Mouse (Mus musculus): Measurements from ENCODE around the gene 1700029H14Rik. TPM values are rescaled to one million over a fixed set of nuclear protein-coding genes. Genes with fewer than 3 reads are reported as not detected.
A peak's percentile ranks its signal among the peaks of the same experiment; 100 is the strongest.

Gene 1700029H14Rik
- polyA plus RNA-seq, 1 experiment from 2014 or later = not detected

GRCm38 (mm10) chr8:13512016-13512415, 50.2 kb downstream of the 1700029H14Rik start:
- Histone ChIP-seq H3K4me1 (ENCODE audit: insufficient read depth) (peaks cover 11% of the 10 kb centered on the region; the same call in 1 of the 2 replicates), H3K4me2 (ENCODE audit: low read depth, low read length) (no peak overlapping the region), H3K36me3 (replicated peaks; ENCODE audit: insufficient read depth, low read length) (no peaks in the 10 kb centered on the region), H3K9ac (replicated peaks) (no peak overlapping the region), H3K9me3 (ENCODE audit: low read length) (no peaks in the 10 kb centered on the region), H3K27me3 (ENCODE audit: insufficient read depth, low read length) (no peaks in the 10 kb centered on the region), H3K27ac (ENCODE audit: low read depth) (no peak overlapping the region), H3K4me3 (ENCODE audit: low read depth, low read length) (no peak overlapping the region)
- no peak for TF ChIP-seq CTCF (IDR thresholded peaks at IDR 0.05; ENCODE audit: low read depth)
- no peak for TF ChIP-seq EP300 (IDR thresholded peaks at IDR 0.05; ENCODE audit: low read depth)
- DNase-seq (no peak), ATAC-seq (no peak)
- 74% methylated on average over 5 of the region's 5 CpGs for WGBS (ENCODE audit: insufficient replicate concordance)

- no peak for ATAC-seq
- no peaks in the 10 kb centered on the region for H3K27me3 ChIP-seq (ENCODE audit: insufficient read depth, low read length)
- TF ChIP-seq CTCF (IDR thresholded peaks at IDR 0.05; ENCODE audit: low read depth) (no peak), EP300 (IDR thresholded peaks at IDR 0.05; ENCODE audit: low read depth) (no peak)
- no peak overlapping the region for H3K9ac ChIP-seq (replicated peaks)
- H3K4me2 ChIP-seq (ENCODE audit: low read depth, low read length) = no peak overlapping the region
- no peaks in the 10 kb centered on the region for H3K36me3 ChIP-seq (replicated peaks; ENCODE audit: insufficient read depth, low read length)
- H3K9me3 ChIP-seq (ENCODE audit: low read length) = no peaks in the 10 kb centered on the region
- DNase-seq = no peak
- peaks cover 13% of the 10 kb centered on the region for H3K4me1 ChIP-seq (ENCODE audit: insufficient read depth)
- 71% methylated on average over 3 of the region's 3 CpGs for WGBS (ENCODE audit: insufficient replicate concordance)
- peak overlapping the region; percentile 29; the same call in 1 of the 2 replicates for H3K27ac ChIP-seq (ENCODE audit: low read depth)
- no peak overlapping the region for H3K4me3 ChIP-seq (ENCODE audit: low read depth, low read length)
Observed at GRCm38 (mm10) chr8:13507284-13507937, 54.9 kb downstream of the 1700029H14Rik start.

GRCm38 (mm10) chr8:13506849-13507248, 55.4 kb downstream of the 1700029H14Rik start:
- Histone ChIP-seq H3K4me3 (ENCODE audit: low read depth, low read length) (no peak overlapping the region), H3K36me3 (replicated peaks; ENCODE audit: insufficient read depth, low read length) (no peaks in the 10 kb centered on the region), H3K27ac (ENCODE audit: low read depth) (no peak overlapping the region), H3K4me2 (ENCODE audit: low read depth, low read length) (no peak overlapping the region), H3K9me3 (ENCODE audit: low read length) (no peaks in the 10 kb centered on the region), H3K9ac (replicated peaks) (no peak overlapping the region), H3K27me3 (ENCODE audit: insufficient read depth, low read length) (no peaks in the 10 kb centered on the region), H3K4me1 (ENCODE audit: insufficient read depth) (peaks cover 13% of the 10 kb centered on the region)
- WGBS (ENCODE audit: insufficient replicate concordance) = 12% methylated on average over 4 of the region's 4 CpGs
- DNase-seq = peak; percentile 86
- ATAC-seq = peak; percentile 94
- TF ChIP-seq EP300 (IDR thresholded peaks at IDR 0.05; ENCODE audit: low read depth) (no peak), CTCF (IDR thresholded peaks at IDR 0.05; ENCODE audit: low read depth) (no peak)

GRCm38 (mm10) chr8:13504894-13505674, 57.2 kb downstream of the 1700029H14Rik start:
- Histone ChIP-seq H3K4me2 (ENCODE audit: low read depth, low read length) (no peak overlapping the region), H3K36me3 (replicated peaks; ENCODE audit: insufficient read depth, low read length) (no peaks in the 10 kb centered on the region), H3K27me3 (ENCODE audit: insufficient read depth, low read length) (no peaks in the 10 kb centered on the region), H3K4me3 (ENCODE audit: low read depth, low read length) (no peak overlapping the region), H3K9ac (replicated peaks) (no peak overlapping the region), H3K9me3 (ENCODE audit: low read length) (no peaks in the 10 kb centered on the region), H3K4me1 (ENCODE audit: insufficient read depth) (peaks cover 13% of the 10 kb centered on the region), H3K27ac (ENCODE audit: low read depth) (no peak overlapping the region)
- no peak for TF ChIP-seq EP300 (IDR thresholded peaks at IDR 0.05; ENCODE audit: low read depth)
- TF ChIP-seq CTCF (IDR thresholded peaks at IDR 0.05; ENCODE audit: low read depth) = no peak
- DNase-seq = no peak
- no peak for ATAC-seq

GRCm38 (mm10) chr8:13503936-13504606, 58.2 kb downstream of the 1700029H14Rik start:
- H3K27ac ChIP-seq (ENCODE audit: low read depth) = no peak overlapping the region
- peaks cover 13% of the 10 kb centered on the region for H3K4me1 ChIP-seq (ENCODE audit: insufficient read depth)
- ATAC-seq = no peak
- WGBS (ENCODE audit: insufficient replicate concordance) = 61% methylated on average over 8 of the region's 8 CpGs
- no peak overlapping the region for H3K4me3 ChIP-seq (ENCODE audit: low read depth, low read length)
- no peaks in the 10 kb centered on the region for H3K9me3 ChIP-seq (ENCODE audit: low read length)
- no peak overlapping the region for H3K4me2 ChIP-seq (ENCODE audit: low read depth, low read length)
- no peak overlapping the region for H3K9ac ChIP-seq (replicated peaks)
- DNase-seq = no peak
- no peaks in the 10 kb centered on the region for H3K27me3 ChIP-seq (ENCODE audit: insufficient read depth, low read length)
- TF ChIP-seq EP300 (IDR thresholded peaks at IDR 0.05; ENCODE audit: low read depth) (no peak), CTCF (IDR thresholded peaks at IDR 0.05; ENCODE audit: low read depth) (no peak)
- no peaks in the 10 kb centered on the region for H3K36me3 ChIP-seq (replicated peaks; ENCODE audit: insufficient read depth, low read length)

GRCm38 (mm10) chr8:13501221-13501620, 61.0 kb downstream of the 1700029H14Rik start:
- 56% methylated on average over 3 of the region's 3 CpGs for WGBS (ENCODE audit: insufficient replicate concordance)

More at GRCm38 (mm10) chr8:13501221-13501620, 61.0 kb downstream of the 1700029H14Rik start:
- Histone ChIP-seq H3K4me3 (ENCODE audit: low read depth, low read length) (no peak overlapping the region), H3K9ac (replicated peaks) (no peak overlapping the region), H3K9me3 (ENCODE audit: low read length) (no peaks in the 10 kb centered on the region), H3K27ac (ENCODE audit: low read depth) (no peak overlapping the region), H3K36me3 (replicated peaks; ENCODE audit: insufficient read depth, low read length) (no peaks in the 10 kb centered on the region), H3K27me3 (ENCODE audit: insufficient read depth, low read length) (no peaks in the 10 kb centered on the region), H3K4me1 (ENCODE audit: insufficient read depth) (peaks cover 2% of the 10 kb centered on the region; the same call in 1 of the 2 replicates), H3K4me2 (ENCODE audit: low read depth, low read length) (no peak overlapping the region)
- DNase-seq (no peak), ATAC-seq (no peak)
- TF ChIP-seq CTCF (IDR thresholded peaks at IDR 0.05; ENCODE audit: low read depth) = no peak
- no peak for TF ChIP-seq EP300 (IDR thresholded peaks at IDR 0.05; ENCODE audit: low read depth)

Other genes with a start within 250 kb of the 1700029H14Rik start
- 45.9 and 52.5 TPM in 2 replicates for gene Tfdp1, start 223.7 kb downstream of the 1700029H14Rik start, polyA plus RNA-seq (2015; fragmentation: Nextera tagmentation; extraction: Ambion mirVana)
- gene Atp4b, start 165.6 kb downstream of the 1700029H14Rik start, polyA plus RNA-seq (2015; fragmentation: Nextera tagmentation; extraction: Ambion mirVana) = not detected in 2 replicates
- not detected in 2 replicates for gene Grk1, start 157.4 kb downstream of the 1700029H14Rik start, polyA plus RNA-seq (2015; fragmentation: Nextera tagmentation; extraction: Ambion mirVana)
- not detected in 2 replicates for gene Tmem255b, start 127.3 kb downstream of the 1700029H14Rik start, polyA plus RNA-seq (2015; fragmentation: Nextera tagmentation; extraction: Ambion mirVana)
- 9.0 and 9.3 TPM in 2 replicates for gene Gas6, start 68.0 kb downstream of the 1700029H14Rik start, polyA plus RNA-seq (2015; fragmentation: Nextera tagmentation; extraction: Ambion mirVana)
- gene Rasa3, start 115.1 kb upstream of the 1700029H14Rik start, polyA plus RNA-seq (2015; fragmentation: Nextera tagmentation; extraction: Ambion mirVana) = 9.9 and 11.4 TPM in 2 replicates
- gene Cfap97d2, start 143.4 kb upstream of the 1700029H14Rik start, polyA plus RNA-seq (2015; fragmentation: Nextera tagmentation; extraction: Ambion mirVana) = not detected in 2 replicates
- gene Cdc16, start 195.2 kb upstream of the 1700029H14Rik start, polyA plus RNA-seq (2015; fragmentation: Nextera tagmentation; extraction: Ambion mirVana) = 24.6 and 27.3 TPM in 2 replicates
- 15.1 and 16.8 TPM in 2 replicates for gene Upf3a, start 223.2 kb upstream of the 1700029H14Rik start, polyA plus RNA-seq (2015; fragmentation: Nextera tagmentation; extraction: Ambion mirVana)

All from liver, postnatal 0 days (tissue).